Mouse (Mus musculus): ENCODE measurements around the gene Lrp2bp. TPM values are rescaled to one million over a fixed set of nuclear protein-coding genes. Genes with fewer than 3 reads are reported as not detected.

Gene Lrp2bp
- 0.28 and 0.61 TPM in 2 replicates for polyA plus RNA-seq (2014; fragmentation: Nextera tagmentation; extraction: Ambion mirVana)

DNA sequence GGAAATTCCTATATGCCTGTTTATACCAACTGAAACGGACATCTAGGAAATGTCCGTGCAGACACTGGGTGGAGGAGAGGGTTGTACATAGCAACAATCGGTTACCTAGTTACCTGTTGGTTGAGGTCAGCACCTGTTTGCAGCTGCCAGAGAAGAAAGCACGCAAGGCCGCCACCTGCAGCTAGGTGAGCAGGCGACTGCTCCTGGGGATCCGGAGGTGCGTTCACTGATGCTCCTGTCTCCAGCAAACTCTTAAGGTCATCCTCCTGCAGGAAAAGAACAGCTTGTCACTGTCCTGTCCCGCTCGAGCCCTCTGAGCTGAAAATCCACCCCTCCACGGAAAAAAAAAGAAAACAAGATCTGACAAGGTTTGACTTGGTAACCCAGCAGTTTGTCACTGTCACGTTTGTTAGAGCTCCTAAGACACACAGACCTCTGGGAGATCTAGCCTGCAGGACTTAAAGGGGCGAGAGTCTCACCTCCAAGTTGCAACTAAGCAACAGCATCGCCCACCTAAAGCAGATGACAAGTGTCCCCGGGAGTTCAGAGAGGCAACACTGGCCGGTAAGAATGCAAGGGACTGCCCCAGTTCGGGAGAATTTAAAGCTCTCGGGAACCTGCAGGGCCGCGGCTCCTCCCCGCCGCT lies at the start of gene Lrp2bp:
TSS of gene Lrp2bp (plus strand) at position 166 of the 646 bp plus-strand sequence.
- ATAC-seq (replicated peaks; ENCODE audit: insufficient number of reproducible peaks, low FRiP score, low TSS enrichment, low read depth), result peak; percentile 53
- Histone ChIP-seq H3K36me3 (replicated peaks; ENCODE audit: control insufficient read depth, insufficient read depth, low read depth, low read length) (no peaks in the 10 kb centered on the region; the same call in 1 of the 2 replicates), H3K27me3 (ENCODE audit: control insufficient read depth, insufficient read depth, low read length) (no peaks in the 10 kb centered on the region), H3K9ac (replicated peaks; ENCODE audit: low read length) (peak within 1 kb of the TSS; percentile 83), H3K4me1 (ENCODE audit: control insufficient read depth, insufficient read depth, low read length) (no peaks in the 10 kb centered on the region), H3K27ac (replicated peaks; ENCODE audit: low read depth, low read length) (peak within 1 kb of the TSS; percentile 93), H3K4me2 (ENCODE audit: low read depth, low read length) (peak within 1 kb of the TSS; percentile 78), H3K4me3 (ENCODE audit: low read depth, low read length) (peak within 1 kb of the TSS; percentile 48), H3K9me3 (replicated peaks; ENCODE audit: control insufficient read depth, low read length) (no peaks in the 10 kb centered on the region)
- 4% methylated on average over 22 of the region's 22 CpGs for WGBS
- peak; percentile 9 for DNase-seq (ENCODE audit: low spot score)

DNA sequence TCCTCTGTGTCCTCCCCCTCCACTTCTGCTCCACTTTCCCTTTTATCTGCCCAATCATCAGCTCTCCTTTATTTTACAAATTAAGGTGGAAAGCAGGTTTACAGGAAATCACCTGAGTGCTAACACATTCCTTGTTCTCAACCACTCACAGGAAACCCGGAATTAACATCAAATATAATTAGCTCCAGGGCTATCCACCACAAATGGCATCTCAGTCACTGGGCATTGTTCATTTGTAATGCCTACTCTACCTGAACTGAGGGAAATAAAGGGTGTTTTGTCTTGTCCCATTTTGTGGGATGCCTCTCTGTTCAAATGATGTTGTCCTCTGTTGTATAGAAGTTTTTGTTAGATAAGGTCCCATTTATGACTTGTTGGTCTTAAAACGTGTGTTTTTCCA lies 48.5 kb upstream of the Lrp2bp start:
- ATAC-seq (replicated peaks; ENCODE audit: insufficient number of reproducible peaks, low FRiP score, low TSS enrichment, low read depth) (no peak), DNase-seq (ENCODE audit: low spot score) (no peak)
- H3K27me3 ChIP-seq (ENCODE audit: control insufficient read depth, insufficient read depth, low read length), result no peaks in the 10 kb centered on the region
- no peak overlapping the region for H3K9ac ChIP-seq (replicated peaks; ENCODE audit: low read length)
- H3K9me3 ChIP-seq (replicated peaks; ENCODE audit: control insufficient read depth, low read length), result no peaks in the 10 kb centered on the region
- no peak overlapping the region for H3K4me3 ChIP-seq (ENCODE audit: low read depth, low read length)
- no peaks in the 10 kb centered on the region for H3K4me1 ChIP-seq (ENCODE audit: control insufficient read depth, insufficient read depth, low read length)
- no peaks in the 10 kb centered on the region for H3K36me3 ChIP-seq (replicated peaks; ENCODE audit: control insufficient read depth, insufficient read depth, low read depth, low read length)
- 52% methylated on average over 2 of the region's 2 CpGs for WGBS
- no peak overlapping the region for H3K4me2 ChIP-seq (ENCODE audit: low read depth, low read length)
- no peak overlapping the region for H3K27ac ChIP-seq (replicated peaks; ENCODE audit: low read depth, low read length)

DNA sequence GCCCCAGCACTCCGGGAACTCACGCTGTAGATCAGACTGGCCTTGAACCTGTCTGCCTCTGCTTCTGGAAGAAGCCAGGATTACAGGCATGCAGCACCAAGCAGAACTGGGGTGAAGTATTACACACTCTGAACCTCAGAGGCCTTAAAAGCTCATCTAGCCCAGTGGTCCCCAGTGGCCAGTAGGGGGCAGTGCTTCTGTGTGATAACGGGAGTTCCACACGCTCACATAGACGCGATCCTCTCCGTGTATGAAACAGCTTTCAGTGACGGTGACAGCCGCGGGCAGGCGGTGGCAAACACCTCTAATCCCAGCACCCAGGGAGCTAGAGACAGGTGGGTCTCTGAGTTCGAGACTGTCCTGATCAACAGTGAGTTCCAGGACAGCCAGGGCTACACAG lies 28.2 kb upstream of the Lrp2bp start:
- no peak overlapping the region for H3K4me3 ChIP-seq (ENCODE audit: low read depth, low read length)
- H3K4me2 ChIP-seq (ENCODE audit: low read depth, low read length), result no peak overlapping the region
- H3K36me3 ChIP-seq (replicated peaks; ENCODE audit: control insufficient read depth, insufficient read depth, low read depth, low read length), result no peaks in the 10 kb centered on the region
- H3K9me3 ChIP-seq (replicated peaks; ENCODE audit: control insufficient read depth, low read length), result 0 out of 2 replicates have a peak, but pooled peaks cover 2% of the 10 kb centered on the region
- ATAC-seq (replicated peaks; ENCODE audit: insufficient number of reproducible peaks, low FRiP score, low TSS enrichment, low read depth) (no peak), DNase-seq (ENCODE audit: low spot score) (no peak)
- no peaks in the 10 kb centered on the region for H3K27me3 ChIP-seq (ENCODE audit: control insufficient read depth, insufficient read depth, low read length)
- H3K27ac ChIP-seq (replicated peaks; ENCODE audit: low read depth, low read length), result no peak overlapping the region
- no peaks in the 10 kb centered on the region for H3K4me1 ChIP-seq (ENCODE audit: control insufficient read depth, insufficient read depth, low read length)
- 95% methylated on average over 12 of the region's 12 CpGs for WGBS
- no peak overlapping the region for H3K9ac ChIP-seq (replicated peaks; ENCODE audit: low read length)

DNA sequence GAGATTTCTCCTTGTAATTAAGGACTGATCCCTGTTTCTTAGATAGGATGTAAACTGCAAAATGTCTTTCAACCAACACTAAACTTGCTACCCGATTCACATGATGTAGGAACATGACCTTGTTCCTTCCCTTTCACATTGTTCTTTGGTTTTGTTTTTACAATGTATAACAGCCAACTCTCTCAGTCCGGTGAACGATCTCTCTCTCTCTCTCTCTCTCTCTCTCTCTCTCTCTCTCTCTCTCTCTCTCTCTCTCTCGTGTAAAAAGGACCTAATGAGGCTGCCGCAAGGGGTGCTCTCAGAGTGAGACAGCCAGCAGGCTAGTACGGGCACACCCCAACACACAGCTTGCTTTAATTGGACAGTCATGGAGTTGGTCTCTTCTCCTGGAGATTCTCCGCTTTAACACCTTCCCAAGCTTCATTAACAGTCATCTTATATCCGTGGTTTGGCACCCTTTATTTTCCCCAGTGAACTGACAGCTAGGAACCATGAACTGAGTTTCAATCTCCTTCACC lies 25.1 kb upstream of the Lrp2bp start:
- Histone ChIP-seq H3K27me3 (ENCODE audit: control insufficient read depth, insufficient read depth, low read length) (no peaks in the 10 kb centered on the region), H3K4me1 (ENCODE audit: control insufficient read depth, insufficient read depth, low read length) (no peaks in the 10 kb centered on the region), H3K27ac (replicated peaks; ENCODE audit: low read depth, low read length) (no peak overlapping the region), H3K9ac (replicated peaks; ENCODE audit: low read length) (no peak overlapping the region), H3K9me3 (replicated peaks; ENCODE audit: control insufficient read depth, low read length) (0 out of 2 replicates have a peak, but pooled peaks cover 2% of the 10 kb centered on the region), H3K4me2 (ENCODE audit: low read depth, low read length) (no peak overlapping the region; the same call in 1 of the 2 replicates), H3K36me3 (replicated peaks; ENCODE audit: control insufficient read depth, insufficient read depth, low read depth, low read length) (no peaks in the 10 kb centered on the region; the same call in 1 of the 2 replicates), H3K4me3 (ENCODE audit: low read depth, low read length) (no peak overlapping the region)
- no peak for ATAC-seq (replicated peaks; ENCODE audit: insufficient number of reproducible peaks, low FRiP score, low TSS enrichment, low read depth)
- WGBS, result 84% methylated on average over 8 of the region's 8 CpGs
- no peak for DNase-seq (ENCODE audit: low spot score)

DNA sequence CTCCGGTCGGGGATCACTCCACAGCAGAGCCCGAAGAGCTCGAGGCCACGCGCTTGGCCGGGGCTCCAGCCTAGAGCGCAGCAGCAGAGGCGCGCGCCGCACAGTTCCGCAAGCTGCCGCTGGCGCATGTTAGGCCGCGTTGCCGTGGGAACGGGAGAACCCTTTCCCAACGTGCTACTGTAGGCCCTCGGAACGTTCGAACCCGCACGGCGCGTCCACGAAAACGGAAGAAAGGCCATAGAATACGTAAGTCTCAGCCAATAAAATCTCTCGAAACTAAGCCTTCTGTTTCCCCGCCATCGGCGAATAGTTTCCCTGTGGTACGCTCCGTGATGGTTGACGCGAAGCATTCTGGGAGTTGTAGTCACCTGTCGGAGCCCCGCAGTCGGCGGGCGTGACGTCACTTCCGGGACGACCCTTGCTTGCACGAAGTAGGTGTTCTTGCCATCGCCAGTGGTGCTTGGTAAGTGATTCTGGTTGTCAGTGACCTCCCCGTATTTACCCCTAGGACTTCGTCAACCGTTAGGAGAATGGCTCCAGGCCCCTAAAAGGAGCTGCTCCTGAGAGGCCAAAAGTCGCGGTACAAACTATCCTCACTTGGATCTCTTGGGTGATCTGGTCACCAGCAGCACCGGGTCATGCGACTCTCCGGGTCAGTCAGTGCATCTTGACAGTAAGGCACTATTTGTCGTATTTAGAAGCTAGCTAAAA lies 23.8 kb upstream of the Lrp2bp start, which contains the start of the genes 1700029J07Rik and Ufsp2:
TSS of gene 1700029J07Rik (minus strand) at position 127 of the 711 bp plus-strand sequence.
TSS of gene Ufsp2 (plus strand) at position 403 of the 711 bp plus-strand sequence.
- Histone ChIP-seq H3K9ac (replicated peaks; ENCODE audit: low read length) (peak within 1 kb of the TSS; percentile 65), H3K4me3 (ENCODE audit: low read depth, low read length) (peak within 1 kb of the TSS; percentile 54), H3K27ac (replicated peaks; ENCODE audit: low read depth, low read length) (no peak within 1 kb of the TSS; the same call in 1 of the 2 replicates), H3K9me3 (replicated peaks; ENCODE audit: control insufficient read depth, low read length) (0 out of 2 replicates have a peak, but pooled peaks cover 2% of the 10 kb centered on the region), H3K36me3 (replicated peaks; ENCODE audit: control insufficient read depth, insufficient read depth, low read depth, low read length) (no peaks in the 10 kb centered on the region; the same call in 1 of the 2 replicates), H3K27me3 (ENCODE audit: control insufficient read depth, insufficient read depth, low read length) (no peaks in the 10 kb centered on the region), H3K4me2 (ENCODE audit: low read depth, low read length) (peak within 1 kb of the TSS; percentile 51), H3K4me1 (ENCODE audit: control insufficient read depth, insufficient read depth, low read length) (no peaks in the 10 kb centered on the region)
- 1% methylated on average over 57 of the region's 57 CpGs for WGBS
- peak; percentile 100 for DNase-seq (ENCODE audit: low spot score)
- ATAC-seq (replicated peaks; ENCODE audit: insufficient number of reproducible peaks, low FRiP score, low TSS enrichment, low read depth), result peak; percentile 98

DNA sequence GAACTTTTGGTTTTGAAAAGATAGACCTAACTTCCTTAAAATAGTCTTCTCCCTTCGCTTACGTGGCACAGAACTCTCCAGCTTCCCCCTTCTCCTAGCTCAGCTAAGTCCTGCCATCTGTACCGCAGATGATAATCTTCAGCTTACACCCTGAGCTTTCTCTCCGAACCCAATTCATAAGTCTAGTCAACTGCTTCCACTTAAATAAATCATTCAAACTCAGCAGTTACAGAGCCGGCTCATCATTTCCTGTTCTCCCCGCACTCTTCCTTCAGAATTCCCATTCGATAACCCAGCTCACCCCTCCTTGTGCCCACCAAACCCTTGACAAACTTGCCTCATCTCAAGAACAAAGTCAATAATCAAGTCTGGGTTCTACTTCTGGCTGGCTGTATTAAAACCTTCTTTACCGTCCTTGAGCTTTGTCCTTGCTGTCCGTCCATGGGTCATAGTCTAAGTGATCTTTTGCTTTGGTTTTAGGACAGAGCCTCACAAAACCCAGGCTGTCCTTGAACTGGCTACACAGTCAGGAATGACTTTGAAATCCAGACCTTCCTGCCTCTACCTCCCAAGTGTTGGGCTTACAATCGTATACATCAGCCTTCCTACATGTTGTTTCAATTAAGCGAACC lies 23.1 kb upstream of the Lrp2bp start:
- Histone ChIP-seq H3K27me3 (ENCODE audit: control insufficient read depth, insufficient read depth, low read length) (no peaks in the 10 kb centered on the region), H3K4me3 (ENCODE audit: low read depth, low read length) (peak overlapping the region; percentile 54), H3K36me3 (replicated peaks; ENCODE audit: control insufficient read depth, insufficient read depth, low read depth, low read length) (no peaks in the 10 kb centered on the region; the same call in 1 of the 2 replicates), H3K4me2 (ENCODE audit: low read depth, low read length) (peak overlapping the region; percentile 51), H3K9ac (replicated peaks; ENCODE audit: low read length) (peak overlapping the region; percentile 37), H3K9me3 (replicated peaks; ENCODE audit: control insufficient read depth, low read length) (no peaks in the 10 kb centered on the region), H3K4me1 (ENCODE audit: control insufficient read depth, insufficient read depth, low read length) (no peaks in the 10 kb centered on the region), H3K27ac (replicated peaks; ENCODE audit: low read depth, low read length) (no peak overlapping the region)
- ATAC-seq (replicated peaks; ENCODE audit: insufficient number of reproducible peaks, low FRiP score, low TSS enrichment, low read depth) (no peak), DNase-seq (ENCODE audit: low spot score) (no peak)
- WGBS, result 68% methylated on average over 11 of the region's 11 CpGs

DNA sequence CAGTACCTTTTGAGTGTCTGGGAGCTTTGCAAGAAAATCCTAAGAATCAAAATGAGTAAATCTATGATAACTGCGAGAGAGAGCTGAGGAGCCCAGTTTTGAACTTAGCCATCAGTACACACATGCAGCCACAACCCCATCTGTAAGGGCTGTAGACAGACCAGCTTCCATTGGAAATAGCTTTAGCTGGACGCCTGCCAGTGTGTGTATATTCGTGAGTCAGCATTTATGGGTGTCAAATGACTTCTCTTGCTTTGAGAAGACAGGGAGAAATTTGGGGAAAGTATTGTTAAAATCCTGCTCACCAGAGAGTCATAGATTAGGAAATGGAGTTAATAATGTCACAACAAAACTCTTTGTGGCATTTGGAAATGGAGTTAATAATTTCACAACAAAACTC lies 12.4 kb upstream of the Lrp2bp start:
- no peaks in the 10 kb centered on the region for H3K36me3 ChIP-seq (replicated peaks; ENCODE audit: control insufficient read depth, insufficient read depth, low read depth, low read length)
- no peaks in the 10 kb centered on the region for H3K4me1 ChIP-seq (ENCODE audit: control insufficient read depth, insufficient read depth, low read length)
- H3K27ac ChIP-seq (replicated peaks; ENCODE audit: low read depth, low read length), result no peak overlapping the region
- no peak for ATAC-seq (replicated peaks; ENCODE audit: insufficient number of reproducible peaks, low FRiP score, low TSS enrichment, low read depth)
- 81% methylated on average over 3 of the region's 3 CpGs for WGBS
- H3K9me3 ChIP-seq (replicated peaks; ENCODE audit: control insufficient read depth, low read length), result no peaks in the 10 kb centered on the region
- no peak overlapping the region for H3K9ac ChIP-seq (replicated peaks; ENCODE audit: low read length)
- no peaks in the 10 kb centered on the region for H3K27me3 ChIP-seq (ENCODE audit: control insufficient read depth, insufficient read depth, low read length)
- DNase-seq (ENCODE audit: low spot score), result no peak
- no peak overlapping the region for H3K4me3 ChIP-seq (ENCODE audit: low read depth, low read length)
- H3K4me2 ChIP-seq (ENCODE audit: low read depth, low read length), result no peak overlapping the region
